Mouse (Mus musculus): ENCODE data around the gene Rora.

DNA sequence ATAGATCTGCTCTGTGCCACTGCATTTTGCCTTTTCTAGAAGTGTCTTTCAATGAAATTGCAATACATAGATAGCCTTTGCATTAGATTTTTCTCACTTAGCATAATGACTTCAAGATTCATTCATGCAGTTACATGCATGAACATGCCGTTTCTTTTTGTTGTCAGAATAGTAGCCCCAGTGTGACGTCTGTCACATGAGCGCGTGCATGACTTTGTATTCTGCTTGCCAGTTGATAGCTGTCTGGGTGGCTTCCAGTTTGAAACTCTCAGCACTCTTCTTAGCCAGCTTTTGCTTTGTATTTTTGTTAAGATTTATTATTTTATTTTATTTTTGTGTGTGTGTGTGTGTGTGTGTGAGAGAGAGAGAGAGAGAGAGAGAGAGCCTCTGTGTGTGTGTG lies 280.7 kb downstream of the Rora start:
- TF ChIP-seq CTCF (IDR thresholded peaks at IDR 0.05; ENCODE audit: low read depth), result no peak
- TF ChIP-seq EP300 (optimal IDR thresholded peaks at IDR 0.05), result no peak

All from stomach, postnatal 0 days (tissue).